24 mouse cellular contexts compared by ENCODE assay signal in genomic region chr6:84299146-84299545, GRCm38 (mm10).
"Had no signal": no experiment of that assay in that cellular context is flagged by ENCODE, and none has a peak within 500 bp of the region (broad histone marks: within the 10 kb centered on the region; RNA-seq: fewer than 3 reads in every experiment).

No protein-coding gene starts in this region.

- H3K9ac ChIP-seq: forebrain, postnatal 0 days; heart, embryonic 13.5 days; heart, embryonic 15.5 days; hindbrain, embryonic 13.5 days; hindbrain, embryonic 15.5 days; kidney, embryonic 15.5 days; limb, embryonic 13.5 days; limb, embryonic 15.5 days; liver, embryonic 14.5 days had no signal

- H3K4me2 ChIP-seq: heart, embryonic 13.5 days; heart, embryonic 15.5 days; hindbrain, embryonic 13.5 days; hindbrain, embryonic 15.5 days; kidney, embryonic 15.5 days; limb, embryonic 13.5 days; limb, embryonic 15.5 days; liver, embryonic 11.5 days had no signal

- H3K36me3 ChIP-seq: heart, embryonic 13.5 days; heart, embryonic 15.5 days; hindbrain, embryonic 13.5 days; hindbrain, embryonic 15.5 days; kidney, embryonic 15.5 days; limb, embryonic 13.5 days; limb, embryonic 15.5 days had no signal

- H3K4me3 ChIP-seq: heart, embryonic 13.5 days; heart, embryonic 15.5 days; hindbrain, embryonic 13.5 days; hindbrain, embryonic 15.5 days; kidney, embryonic 15.5 days; limb, embryonic 13.5 days; limb, embryonic 15.5 days had no signal

- DNase-seq: forebrain, postnatal 0 days; gastrocnemius, postnatal 14 days; gastrocnemius, postnatal 36 days; heart, adult 18-20 months; heart, postnatal 14 days; heart, postnatal 36 days; kidney, adult 18-20 months; kidney, adult 9 months; kidney, postnatal 14 days; kidney, postnatal 36 days; layer of hippocampus, adult 9-11 months; layer of hippocampus, postnatal 36 days; left cerebral cortex, postnatal 4 days had no signal

- ATAC-seq: forebrain, postnatal 0 days; hindbrain, postnatal 0 days had no signal

- H3K27ac ChIP-seq: heart, embryonic 13.5 days; heart, embryonic 15.5 days; hindbrain, embryonic 13.5 days; hindbrain, embryonic 15.5 days; hindbrain, postnatal 0 days; kidney, embryonic 15.5 days; kidney, postnatal 0 days; limb, embryonic 13.5 days; limb, embryonic 15.5 days; liver, embryonic 14.5 days had no signal

- H3K4me1 ChIP-seq: heart, embryonic 15.5 days; hindbrain, embryonic 13.5 days; hindbrain, embryonic 15.5 days; kidney, embryonic 15.5 days; limb, embryonic 13.5 days; limb, embryonic 15.5 days had no signal

- H3K27me3 ChIP-seq: heart, embryonic 13.5 days; hindbrain, embryonic 15.5 days; limb, embryonic 13.5 days; limb, embryonic 15.5 days had no signal

- H3K9me3 ChIP-seq: heart, embryonic 13.5 days; heart, embryonic 15.5 days; hindbrain, embryonic 13.5 days; hindbrain, embryonic 15.5 days; kidney, embryonic 15.5 days; limb, embryonic 13.5 days; limb, embryonic 15.5 days had no signal
